Mouse (Mus musculus) limb, embryonic 14.5 days (tissue): Measurements from ENCODE around the gene Haao. TPM values are rescaled to one million over a fixed set of nuclear protein-coding genes. Genes with fewer than 3 reads are reported as not detected.

ENCODE experiments used
- ATAC-seq: fragments of 200-750 bp; cut with Nextera tagmentation; 2 replicates; pipeline ENCODE4 v1.8.0; 2017; ENCODE audit warnings: low read depth, moderate number of reproducible peaks, moderate TSS enrichment; ENCODE audit not compliant: low FRiP score
- DNase-seq: peaks from one replicate; pipeline ENCODE4 v3.0.0-alpha.2; 2015; ENCODE audit warnings: low spot score
- H3K27ac ChIP-seq: fragments of 300-500 bp; sonication (generic); replicated peaks from 2 replicates; pipeline ENCODE4 v1.5.1; 2014; ENCODE audit warnings: low read depth, mild to moderate bottlenecking, low read length, moderate library complexity, mixed read lengths
- H3K27me3 ChIP-seq: fragments of 300-500 bp; sonication (generic); 2 replicates; pipeline ENCODE4 v1.6.1; 2014; ENCODE audit warnings: low read length, mixed read lengths; ENCODE audit not compliant: control insufficient read depth, insufficient read depth
- H3K36me3 ChIP-seq: fragments of 300-500 bp; sonication (generic); 2 replicates; pipeline ENCODE4 v1.6.1; 2014; ENCODE audit warnings: mild to moderate bottlenecking, low read length, moderate library complexity, mixed read lengths; ENCODE audit not compliant: control insufficient read depth, insufficient read depth
- H3K4me1 ChIP-seq: fragments of 300-500 bp; sonication (generic); 2 replicates; pipeline ENCODE4 v1.6.1; 2014; ENCODE audit warnings: antibody characterized with exemption, low read length, mixed read lengths; ENCODE audit not compliant: control insufficient read depth, insufficient read depth
- H3K4me2 ChIP-seq: fragments of 300-500 bp; sonication (generic); replicated peaks from 2 replicates; pipeline ENCODE4 v1.6.1; 2014; ENCODE audit warnings: low read depth, mild to moderate bottlenecking, low read length, moderate library complexity; ENCODE audit not compliant: severe bottlenecking
- H3K4me3 ChIP-seq: fragments of 300-500 bp; sonication (generic); replicated peaks from 2 replicates; pipeline ENCODE4 v1.5.1; 2014; ENCODE audit warnings: low read length
- H3K9ac ChIP-seq: fragments of 300-500 bp; sonication (generic); 2 replicates; pipeline ENCODE4 v1.6.1; 2014; ENCODE audit warnings: mild to moderate bottlenecking, low read depth, low read length, moderate library complexity; ENCODE audit not compliant: severe bottlenecking
- H3K9me3 ChIP-seq: fragments of 300-500 bp; sonication (generic); 2 replicates; pipeline ENCODE4 v1.6.1; 2016; ENCODE audit warnings: low read length; ENCODE audit not compliant: control insufficient read depth
- POLR2A ChIP-seq: fragments of 200-500 bp; IDR thresholded peaks from 2 replicates; pipeline ENCODE4 v1.8.0; 2012; ENCODE audit warnings: inconsistent platforms, mild to moderate bottlenecking, moderate library complexity, borderline replicate concordance; ENCODE audit not compliant: insufficient read depth, insufficient read length; ENCODE audit errors: extremely low read depth
- WGBS: fragments of 180-500 bp; shearing (Covaris S2); extraction: QIAGEN DNeasy Blood & Tissue Kit; methylation state at CpG from one replicate; pipeline ENCODE4 v1.1.7; 2014; 5-methylcytosine and 5-hydroxymethylcytosine counted together
- polyA plus RNA-seq, 2 experiments: library from polyadenylated mRNA; depleted of rRNA in 1 of 2; stranded (reverse) in 1 of 2; unstranded in 1 of 2; fragments of >200 nt; fragmentation: Nextera tagmentation in 1 of 2; extraction: Ambion mirVana in 1 of 2; gene quantifications; 2 replicates each; pipeline versions ENCODE4 v1.2.1 to v1.2.3; 2012 to 2014

Haao gene
- polyA plus RNA-seq, 2 experiments, result 0.92 to 1.3 TPM

- Histone ChIP-seq H3K27me3 (no peaks in the 10 kb centered on the region), H3K27ac (no peak overlapping the region), H3K9ac (no peak overlapping the region), H3K36me3 (no peaks in the 10 kb centered on the region), H3K4me2 (no peak overlapping the region), H3K4me3 (no peak overlapping the region), H3K9me3 (no peaks in the 10 kb centered on the region), H3K4me1 (peaks cover 43% of the 10 kb centered on the region)
- DNase-seq (no peak), ATAC-seq (no peak)
- TF ChIP-seq POLR2A, result no peak
- 67% methylated on average over 9 of the region's 9 CpGs for WGBS
Observed at GRCm38 (mm10) chr17:83891864-83892263, 44.1 kb upstream of the Haao start.

GRCm38 (mm10) chr17:83890373-83890696 is 42.6 kb upstream of the Haao start:
- Histone ChIP-seq H3K4me1 (peaks cover 37% of the 10 kb centered on the region), H3K36me3 (no peaks in the 10 kb centered on the region), H3K9me3 (no peaks in the 10 kb centered on the region), H3K9ac (no peak overlapping the region), H3K4me3 (no peak overlapping the region), H3K4me2 (0 out of 2 replicates have a peak overlapping the region, but pooled peaks have one; percentile 1), H3K27ac (peak overlapping the region; percentile 52), H3K27me3 (no peaks in the 10 kb centered on the region)
- ATAC-seq, result no peak
- 34% methylated on average over 5 of the region's 5 CpGs for WGBS
- no peak for TF ChIP-seq POLR2A
- no peak for DNase-seq

GRCm38 (mm10) chr17:83889691-83890372 is 42.1 kb upstream of the Haao start:
- peak overlapping the region; percentile 1; the same call in 1 of the 2 replicates for H3K4me2 ChIP-seq
- peak; percentile 81 for DNase-seq
- no peak for TF ChIP-seq POLR2A

GRCm38 (mm10) chr17:83889329-83889690 is 41.5 kb upstream of the Haao start:
- no peak for DNase-seq
- 78% methylated on average over 5 of the region's 5 CpGs for WGBS
- Histone ChIP-seq H3K27ac (peak overlapping the region; percentile 52), H3K4me1 (peaks cover 35% of the 10 kb centered on the region), H3K4me2 (no peak overlapping the region), H3K27me3 (no peaks in the 10 kb centered on the region), H3K9me3 (no peaks in the 10 kb centered on the region), H3K4me3 (no peak overlapping the region), H3K9ac (no peak overlapping the region), H3K36me3 (no peaks in the 10 kb centered on the region)
- no peak for TF ChIP-seq POLR2A
- ATAC-seq, result no peak

More at GRCm38 (mm10) chr17:83889691-83890372, 42.1 kb upstream of the Haao start:
- 15% methylated on average over 13 of the region's 13 CpGs for WGBS
- Histone ChIP-seq H3K9ac (no peak overlapping the region), H3K9me3 (no peaks in the 10 kb centered on the region), H3K4me3 (no peak overlapping the region), H3K4me1 (peaks cover 35% of the 10 kb centered on the region), H3K27ac (peak overlapping the region; percentile 52), H3K36me3 (no peaks in the 10 kb centered on the region), H3K27me3 (no peaks in the 10 kb centered on the region)
- ATAC-seq, result peak; percentile 45; the same call in 1 of the 2 replicates

- no peak for DNase-seq
- Histone ChIP-seq H3K4me1 (peaks cover 35% of the 10 kb centered on the region), H3K27me3 (no peaks in the 10 kb centered on the region), H3K4me3 (no peak overlapping the region), H3K9ac (no peak overlapping the region), H3K36me3 (no peaks in the 10 kb centered on the region), H3K9me3 (no peaks in the 10 kb centered on the region), H3K27ac (no peak overlapping the region), H3K4me2 (no peak overlapping the region)
- no peak for ATAC-seq
- 89% methylated on average over 5 of the region's 5 CpGs for WGBS
- TF ChIP-seq POLR2A, result no peak
Observed at GRCm38 (mm10) chr17:83887241-83887640, 39.5 kb upstream of the Haao start.
